Mouse (Mus musculus) thymus, postnatal 10 days (tissue): ENCODE results near the gene Tmem258.

Experiments used
- DNase-seq, 2 experiments: peaks; one replicate each; pipeline ENCODE4 v3.0.0; 2021; ENCODE audit warnings: low spot score in 2 of 2

Tmem258 gene

GRCm38 (mm10) chr19:10184096-10184495 lies 19.7 kb upstream of the Tmem258 start:
- no peak for DNase-seq

DNA sequence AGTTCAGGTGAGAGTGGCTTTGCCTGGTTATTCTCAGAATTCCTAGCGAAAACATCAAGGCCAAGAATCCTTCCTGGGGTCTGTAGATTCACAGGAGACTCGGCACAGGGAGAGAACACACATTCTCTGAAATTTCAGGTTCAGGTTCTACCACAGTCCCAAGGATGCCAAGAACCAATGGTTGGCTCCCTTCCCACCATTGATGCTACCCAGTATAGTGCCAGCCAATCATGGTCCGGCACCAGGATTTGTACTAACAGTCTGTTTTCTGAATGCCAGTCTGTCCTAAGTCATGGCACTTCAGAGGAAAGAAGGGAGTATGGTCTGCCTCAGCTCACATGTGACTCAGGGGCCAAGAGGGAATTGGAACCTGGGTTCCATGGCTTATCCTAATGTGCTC lies 17.9 kb upstream of the Tmem258 start:
- no peak for DNase-seq

DNA sequence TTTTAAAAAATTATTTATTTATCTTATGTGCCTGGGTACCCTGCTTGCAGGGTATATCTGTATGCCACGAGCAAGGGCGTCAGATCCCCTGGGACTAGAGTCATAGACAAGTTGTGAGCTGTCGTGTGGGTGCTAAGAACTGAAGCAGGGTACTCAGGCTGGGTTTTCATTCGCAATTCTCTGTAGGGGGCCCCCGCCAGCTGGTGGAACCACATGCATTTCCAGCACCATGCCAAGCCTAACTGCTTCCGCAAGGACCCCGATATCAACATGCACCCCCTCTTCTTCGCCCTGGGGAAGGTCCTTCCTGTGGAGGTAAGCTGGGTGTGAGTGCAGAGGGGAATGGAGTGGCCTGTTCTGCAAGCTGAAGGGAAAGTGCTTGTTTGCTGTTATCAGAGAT lies 17.2 kb upstream of the Tmem258 start:
- no peak for DNase-seq

- no peak for DNase-seq
Measured at GRCm38 (mm10) chr19:10188281-10188811, 15.5 kb upstream of the Tmem258 start.

DNA sequence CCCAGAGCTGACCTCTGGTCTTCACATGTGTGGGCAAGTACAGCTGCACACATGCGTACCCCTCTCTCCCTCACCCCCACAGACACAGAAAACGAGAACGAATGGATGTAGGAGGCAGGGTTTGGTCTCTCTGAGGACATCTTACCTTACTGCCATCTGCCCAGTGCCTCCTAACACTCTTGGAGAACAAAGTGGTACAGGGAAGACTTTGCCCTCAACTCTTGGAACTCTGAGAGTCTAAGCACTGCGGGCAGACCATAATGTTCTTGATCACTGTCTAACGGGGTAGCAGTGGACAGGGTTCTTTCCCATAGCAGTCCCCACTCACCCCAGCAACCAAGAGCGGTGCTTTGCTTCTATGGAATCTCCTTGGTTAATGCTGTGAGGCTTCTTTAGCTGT lies 14.8 kb upstream of the Tmem258 start:
- no peak for DNase-seq

DNA sequence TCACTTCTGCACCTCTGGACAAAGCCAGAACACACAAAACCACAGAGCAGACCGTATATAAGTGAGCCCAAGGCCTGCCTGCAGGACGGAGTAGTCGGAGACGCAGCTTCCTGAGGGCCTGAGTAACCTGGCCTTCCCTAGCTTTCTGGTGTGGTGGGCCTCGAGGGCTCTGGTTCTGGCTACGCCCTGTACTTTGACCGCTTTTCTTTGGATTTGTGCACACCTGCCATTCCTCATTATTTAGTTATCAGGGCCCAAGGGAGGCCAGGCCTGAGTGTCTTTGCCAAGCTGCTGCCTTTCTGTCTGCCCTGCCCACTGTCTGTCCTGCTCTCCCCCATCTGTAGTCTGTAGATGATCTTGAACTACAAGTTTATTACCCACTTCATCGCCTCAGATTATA lies 13.9 kb upstream of the Tmem258 start:
- DNase-seq = no peak

GRCm38 (mm10) chr19:10190796-10191195 lies 13.0 kb upstream of the Tmem258 start:
- peak; percentile 36 to 66 for DNase-seq

- DNase-seq = no peak
Measured at GRCm38 (mm10) chr19:10191326-10191725, 12.5 kb upstream of the Tmem258 start.

GRCm38 (mm10) chr19:10194337-10194736 lies 9.5 kb upstream of the Tmem258 start:
- no peak for DNase-seq

DNA sequence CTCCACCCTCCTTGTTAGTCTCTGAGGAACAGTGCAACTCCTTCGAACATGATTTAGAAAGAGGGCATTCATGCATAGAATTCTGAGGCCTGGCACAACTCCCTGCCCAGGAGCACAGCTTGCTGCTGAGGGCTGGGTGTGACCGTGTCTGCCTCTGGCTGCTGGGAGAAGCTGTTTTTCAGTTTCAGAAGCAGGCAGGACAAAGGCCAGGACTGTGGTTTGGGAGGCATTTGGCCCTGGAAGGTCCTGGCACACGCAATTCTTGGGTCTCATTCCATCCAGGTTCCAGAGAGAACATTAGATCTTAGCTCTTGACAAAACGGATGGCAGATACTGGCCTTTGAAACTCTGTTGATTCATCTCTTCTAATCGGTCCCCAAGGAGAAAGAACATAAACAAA lies 8.6 kb upstream of the Tmem258 start:
- DNase-seq = no peak

DNA sequence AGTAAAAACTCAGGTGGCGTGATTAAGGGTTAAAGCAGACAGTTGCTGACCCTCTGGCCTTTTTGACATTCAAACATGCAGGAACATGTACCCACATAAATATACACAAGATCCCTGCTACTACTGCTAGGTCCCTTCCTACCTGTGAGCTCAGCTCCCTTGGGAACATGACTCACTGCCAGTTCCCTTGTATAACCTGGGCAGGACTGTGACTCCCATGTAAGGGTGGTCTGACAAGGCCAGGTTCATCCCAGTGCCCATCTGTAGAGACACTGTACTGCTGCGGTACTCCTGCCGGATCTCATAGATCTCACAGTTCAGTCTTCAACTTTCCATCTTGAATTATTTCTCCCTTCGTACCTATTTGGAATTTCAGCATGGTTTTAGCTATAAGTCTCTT lies 6.7 kb upstream of the Tmem258 start:
- DNase-seq = no peak

DNA sequence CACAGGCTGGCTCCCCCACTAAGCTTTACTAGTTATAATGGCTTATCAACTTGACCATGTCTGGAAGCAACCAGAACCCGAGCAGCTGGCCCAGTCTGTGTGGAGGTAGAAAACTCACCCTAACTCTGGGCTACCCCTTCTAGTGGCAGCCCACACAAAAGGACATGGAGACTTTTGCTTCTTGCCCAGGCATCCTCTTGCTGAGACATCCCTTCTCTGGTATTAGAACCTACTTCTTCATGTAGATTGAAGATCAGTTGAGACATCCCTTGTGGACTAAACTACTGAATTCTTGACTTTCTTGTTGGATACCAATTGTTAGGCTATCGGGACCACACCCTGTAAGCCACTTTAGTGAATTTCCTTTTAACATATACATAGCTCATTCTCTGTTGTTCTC lies 5.5 kb upstream of the Tmem258 start:
- DNase-seq = no peak

GRCm38 (mm10) chr19:10198723-10199122 lies 5.1 kb upstream of the Tmem258 start:
- DNase-seq = peak; percentile 54 to 80

- no peak for DNase-seq
Measured at GRCm38 (mm10) chr19:10203146-10203847, 517 bp upstream of the Tmem258 start.

- no peak for DNase-seq
Measured at GRCm38 (mm10) chr19:10204616-10205001, 795 bp downstream of the Tmem258 start.

DNA sequence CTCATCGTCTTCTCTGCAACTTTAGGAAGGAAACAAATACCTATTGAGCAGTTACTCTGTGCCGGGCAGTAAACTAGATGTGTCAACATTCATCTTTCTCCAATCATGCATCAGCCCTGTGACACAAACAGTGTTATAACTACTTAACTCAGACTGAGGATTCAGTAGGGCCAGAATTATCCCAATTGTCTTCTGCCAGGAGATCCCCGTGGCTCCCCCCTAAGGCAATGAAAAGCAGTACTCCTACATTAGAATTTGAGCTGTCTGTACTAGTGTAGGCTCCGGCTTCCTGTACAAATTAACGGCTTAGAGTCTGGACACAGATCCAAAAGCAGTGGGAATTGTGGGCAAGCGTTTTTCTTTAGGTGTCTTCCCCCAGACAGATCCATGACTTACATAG lies 1.2 kb downstream of the Tmem258 start:
- DNase-seq = no peak

DNA sequence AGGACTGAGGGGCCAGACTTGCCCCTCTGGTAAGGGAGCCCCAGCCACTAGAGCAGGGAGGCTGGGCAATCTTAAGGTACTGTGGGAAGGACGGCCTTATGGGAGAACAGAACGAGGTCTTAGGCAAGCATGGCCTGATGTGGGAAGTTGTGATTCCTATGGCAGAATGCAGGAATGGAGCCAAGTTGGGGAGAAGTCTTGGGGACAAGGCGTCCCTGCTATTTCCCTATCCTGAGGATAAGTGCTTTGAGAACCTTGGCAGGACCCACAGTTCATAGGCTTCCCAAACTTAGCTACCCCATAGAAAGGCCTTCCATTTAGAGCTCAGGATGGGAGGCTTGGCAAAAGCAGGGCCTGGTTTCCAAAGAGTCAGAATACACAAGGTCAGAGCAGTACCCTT lies 5.0 kb downstream of the Tmem258 start:
- DNase-seq = no peak

DNA sequence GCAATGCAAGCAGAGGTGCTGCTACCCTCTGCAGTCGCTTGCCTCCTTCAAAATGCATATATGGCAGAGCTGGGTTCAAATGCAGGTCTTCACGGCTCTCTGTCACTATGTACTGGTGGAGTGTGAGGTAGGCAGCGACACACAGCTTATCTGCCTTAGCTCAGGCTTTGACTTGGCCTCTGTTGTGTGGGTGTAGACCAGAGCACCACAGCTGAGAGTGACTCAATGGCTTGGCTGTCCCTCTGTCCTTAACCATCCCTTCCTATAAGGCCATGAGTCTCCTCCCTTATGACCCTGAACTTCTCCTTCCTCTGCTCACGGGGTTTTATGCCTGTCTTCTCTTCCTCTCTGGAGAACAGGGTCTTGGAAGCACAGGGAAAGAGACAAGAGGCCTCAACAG lies 7.1 kb downstream of the Tmem258 start:
- no peak for DNase-seq

DNA sequence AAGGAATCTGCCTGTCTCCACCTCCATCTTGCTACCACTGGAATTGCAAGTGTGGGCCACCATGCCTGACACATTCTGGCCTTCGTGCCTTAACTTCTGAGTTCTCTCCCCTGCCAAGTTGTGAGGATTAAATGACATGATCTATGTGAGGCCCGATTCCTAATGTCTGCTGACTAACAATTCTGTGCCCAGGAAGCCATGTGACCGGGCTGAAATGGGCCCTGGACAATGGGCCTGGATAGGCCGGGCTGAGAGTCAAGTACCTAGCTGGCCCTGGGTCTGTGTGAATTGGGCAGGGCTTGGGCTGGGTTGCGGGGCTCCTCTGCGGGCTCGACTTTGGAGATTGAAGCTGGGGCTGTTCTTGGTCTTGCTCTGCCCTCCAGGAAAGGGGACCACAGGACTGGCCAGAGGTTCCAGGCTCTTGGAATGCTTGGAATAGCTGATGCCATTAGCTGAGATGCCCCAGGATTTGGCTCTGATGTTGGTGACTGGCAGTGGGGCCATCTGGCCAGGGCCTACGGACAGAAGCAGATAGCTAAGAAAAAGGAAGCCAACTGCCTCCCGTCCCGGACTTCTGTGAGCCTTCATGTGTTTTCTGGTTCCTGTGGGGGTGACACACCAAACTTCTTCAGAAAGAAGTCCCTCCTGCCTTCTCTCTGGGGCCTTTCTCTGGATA lies 10.1 kb downstream of the Tmem258 start:
- no peak for DNase-seq

- no peak for DNase-seq
Measured at GRCm38 (mm10) chr19:10216101-10216500, 12.3 kb downstream of the Tmem258 start.

DNA sequence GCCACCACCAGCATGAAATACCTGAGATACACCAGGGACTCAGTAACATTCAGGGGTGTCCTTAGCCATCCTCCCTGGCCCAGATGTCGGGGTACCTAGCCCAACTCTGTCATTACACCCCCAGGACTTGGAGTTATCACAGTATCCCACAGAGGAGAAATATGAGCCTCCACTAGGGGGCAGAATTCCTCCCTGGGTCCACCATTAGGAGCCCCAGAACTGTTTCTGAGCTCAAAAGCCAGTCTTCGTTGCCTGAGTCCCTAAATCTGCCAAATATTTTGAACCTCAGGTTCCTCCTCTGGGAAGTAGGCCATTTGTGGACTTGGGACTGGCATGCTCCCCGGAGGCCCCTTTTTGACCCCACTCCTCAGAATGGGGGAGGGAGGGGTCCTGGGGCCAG lies 15.3 kb downstream of the Tmem258 start:
- DNase-seq = peak in 1 of 2 experiments; percentile 60

DNA sequence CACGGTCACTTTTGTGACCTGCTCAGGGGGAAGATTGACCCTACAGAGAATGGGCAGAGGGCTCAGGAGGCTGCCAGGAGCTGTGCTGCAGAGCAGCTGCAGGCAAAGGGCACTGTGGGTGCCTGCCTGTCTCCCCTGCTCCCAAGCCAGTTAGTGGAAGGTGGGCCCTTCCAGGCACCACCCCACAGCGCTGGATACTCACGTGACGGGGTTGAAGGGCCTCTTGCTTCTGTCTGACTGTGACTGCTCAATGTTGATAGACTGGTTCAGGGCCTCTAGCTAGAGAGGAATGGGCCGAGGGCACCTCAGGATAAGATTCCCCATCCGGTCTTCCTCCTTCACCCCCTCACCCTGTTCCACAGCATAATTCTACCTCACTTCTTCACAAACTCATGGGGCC lies 15.8 kb downstream of the Tmem258 start:
- DNase-seq = no peak

DNA sequence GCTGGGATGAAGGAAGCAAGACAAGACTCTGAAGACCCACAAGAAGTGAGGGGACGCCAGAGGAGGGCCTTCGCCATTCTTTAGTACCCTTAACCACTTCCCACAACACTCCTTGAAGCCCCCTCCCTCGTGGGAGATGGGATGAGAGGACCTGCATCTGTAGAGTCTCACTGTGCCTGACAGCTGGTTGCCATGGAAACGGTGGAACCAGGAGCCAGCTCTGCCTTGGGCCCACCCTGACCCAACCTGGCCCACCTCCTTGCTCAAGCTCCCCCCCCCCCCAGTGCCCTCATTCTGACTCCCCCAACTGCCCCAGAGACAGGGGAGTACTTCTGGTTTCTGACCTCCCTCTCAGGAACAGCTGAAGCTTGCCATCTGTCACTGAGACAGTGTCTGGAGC lies 17.8 kb downstream of the Tmem258 start:
- DNase-seq = no peak
